In genomic region chr17:70834430-70834965, GRCm38 (mm10) we compare ENCODE assay signal across 8 mouse cellular contexts. TPM values are rescaled to one million over a fixed set of nuclear protein-coding genes. Genes with fewer than 3 reads are reported as not detected.
DNase-seq lines count a peak whose midpoint lies in the region; ATAC-seq and TF ChIP-seq lines count a peak whose summit lies in the region.

No protein-coding gene starts in this region.

- TF ChIP-seq CTCF in cerebellum, adult 2 months (IDR thresholded peaks at IDR 0.05; ENCODE audit: borderline replicate concordance, insufficient read depth, low read depth, low read length) = no peak
- TF ChIP-seq CTCF in cortical plate, adult 2 months (IDR thresholded peaks at IDR 0.05; ENCODE audit: extremely low read depth, insufficient read depth, low read length) = no peak
- no peak for TF ChIP-seq CTCF in kidney, postnatal 0 days (IDR thresholded peaks at IDR 0.05; ENCODE audit: low read depth)

- peak overlapping the region; percentile 39 for H3K4me3 ChIP-seq in cerebellum, adult 2 months (replicated peaks; ENCODE audit: insufficient read depth, low read depth, low read length)
- H3K4me3 ChIP-seq in cortical plate, adult 2 months (ENCODE audit: insufficient read depth, low read length) = peak overlapping the region; percentile 26
- peak overlapping the region; percentile 50 for H3K4me3 ChIP-seq in heart, embryonic 14.5 days (ENCODE audit: control insufficient read depth in 1 of 2, insufficient read depth in 1 of 2, low read depth in 1 of 2, low read length in 2 of 2)
- H3K4me3 ChIP-seq in kidney, postnatal 0 days (replicated peaks; ENCODE audit: low read depth, low read length) = peak overlapping the region; percentile 38

- no peak for DNase-seq in cerebellum, adult 2 months
- DNase-seq in cerebellum, adult 9-11 months = no peak
- no peak for DNase-seq in kidney, postnatal 0 days (ENCODE audit: low spot score)
- DNase-seq in adipocyte (ENCODE audit: low spot score) = no peak

- H3K4me1 ChIP-seq in cerebellum, adult 2 months (ENCODE audit: control insufficient read depth, insufficient read depth, low read length) = no peaks in the 10 kb centered on the region
- H3K4me1 ChIP-seq in cortical plate, adult 2 months (ENCODE audit: control insufficient read depth, insufficient read depth, low read length) = no peaks in the 10 kb centered on the region; the same call in 1 of the 2 replicates
- H3K4me1 ChIP-seq in heart, embryonic 14.5 days (ENCODE audit: control insufficient read depth in 2 of 2, insufficient read depth in 2 of 2, low read length in 2 of 2) = peaks cover 2 to 3% of the 10 kb centered on the region in 2 experiments; a peak in 2 of 4 replicates
- H3K4me1 ChIP-seq in kidney, postnatal 0 days (replicated peaks; ENCODE audit: insufficient read depth, low read length) = 0 out of 2 replicates have a peak, but pooled peaks cover 6% of the 10 kb centered on the region

- H3K27me3 ChIP-seq in cerebellum, adult 2 months (ENCODE audit: control insufficient read depth, insufficient read depth, low read length) = no peaks in the 10 kb centered on the region; the same call in 1 of the 2 replicates
- H3K27me3 ChIP-seq in heart, embryonic 14.5 days (ENCODE audit: control insufficient read depth, insufficient read depth, low read length) = peaks cover 10% of the 10 kb centered on the region; the same call in 1 of the 2 replicates
- H3K27me3 ChIP-seq in kidney, postnatal 0 days (ENCODE audit: insufficient read depth, low read length) = no peaks in the 10 kb centered on the region

- H3K27ac ChIP-seq in cerebellum, adult 2 months (ENCODE audit: insufficient read depth, low read length) = no peak overlapping the region
- no peak overlapping the region for H3K27ac ChIP-seq in cortical plate, adult 2 months (ENCODE audit: insufficient read depth, low read length)
- no peak overlapping the region for H3K27ac ChIP-seq in heart, embryonic 14.5 days (replicated peaks in 1 of 2; ENCODE audit: control insufficient read depth in 1 of 2, insufficient read depth in 1 of 2, low read depth in 2 of 2, low read length in 2 of 2)
- H3K27ac ChIP-seq in kidney, postnatal 0 days = 0 out of 2 replicates have a peak overlapping the region, but pooled peaks have one; percentile 14

- WGBS in cerebellum, adult 2 months = 3% methylated on average over 29 of the region's 29 CpGs
- under 1% methylated on average over 29 of the region's 29 CpGs for WGBS in heart, embryonic 14.5 days
- WGBS in kidney, postnatal 0 days = 3% methylated on average over 29 of the region's 29 CpGs

- no peak for TF ChIP-seq POLR2A in cerebellum, adult 2 months (IDR thresholded peaks at IDR 0.05; ENCODE audit: borderline replicate concordance, insufficient read depth, low read length)
- no peak for TF ChIP-seq POLR2A in cortical plate, adult 2 months (IDR thresholded peaks at IDR 0.05; ENCODE audit: extremely low read depth, insufficient read depth, low read length)

- peak overlapping the region; percentile 64 for H3K9ac ChIP-seq in heart, embryonic 14.5 days (ENCODE audit: low read length)
- peak overlapping the region; percentile 25; the same call in 1 of the 2 replicates for H3K9ac ChIP-seq in kidney, postnatal 0 days (ENCODE audit: low read depth, low read length)

- no peak for ATAC-seq in heart, embryonic 14.5 days (ENCODE audit: insufficient number of reproducible peaks, insufficient read depth, low FRiP score, low read depth)
- peak; percentile 51 for ATAC-seq in kidney, postnatal 0 days (replicated peaks; ENCODE audit: low FRiP score, low read depth)
- peak; percentile 10; the same call in 1 of the 2 replicates for ATAC-seq in megakaryocyte, adult 5-6 weeks (ENCODE audit: poor library complexity, severe bottlenecking)
- ATAC-seq in erythroid progenitor cell, adult 5-6 weeks (replicated peaks; ENCODE audit: low FRiP score, poor library complexity, severe bottlenecking) = no peak

- H3K36me3 ChIP-seq in heart, embryonic 14.5 days (ENCODE audit: control insufficient read depth, insufficient read depth, low read length) = 0 out of 2 replicates have a peak, but pooled peaks cover 4% of the 10 kb centered on the region
- H3K36me3 ChIP-seq in kidney, postnatal 0 days (ENCODE audit: insufficient read depth, low read length) = no peaks in the 10 kb centered on the region

- peak overlapping the region; percentile 95 for H3K4me2 ChIP-seq in heart, embryonic 14.5 days (ENCODE audit: low read length)
- peak overlapping the region; percentile 69 for H3K4me2 ChIP-seq in kidney, postnatal 0 days (ENCODE audit: low read length)

- no peaks in the 10 kb centered on the region for H3K9me3 ChIP-seq in heart, embryonic 14.5 days (ENCODE audit: control insufficient read depth, low read length)
- H3K9me3 ChIP-seq in kidney, postnatal 0 days (replicated peaks; ENCODE audit: low read length) = no peaks in the 10 kb centered on the region

RNA-seq across cellular contexts. Expression of gene Tgif1, which starts 18.8 kb away (rescaled TPM):
- 3.5 and 4.0 TPM in 2 replicates for polyA plus RNA-seq in cerebellum, adult 2 months (2012; rRNA removed)
- polyA plus RNA-seq in cortical plate, adult 2 months (2012; rRNA removed) = 2.2 and 3.3 TPM in 2 replicates
- polyA plus RNA-seq in heart, embryonic 14.5 days (2014; fragmentation: Nextera tagmentation; extraction: Ambion mirVana) = 17.3 and 17.7 TPM in 2 replicates
- polyA plus RNA-seq in kidney, postnatal 0 days (2015; fragmentation: Nextera tagmentation; extraction: Ambion mirVana) = 74.9 and 78.9 TPM in 2 replicates
- 30.7 and 40.4 TPM in 2 replicates for total RNA-seq in megakaryocyte, adult 5-6 weeks (2015)
- 15.8 and 21.6 TPM in 2 replicates for total RNA-seq in megakaryocyte, adult 5-6 weeks (2017)
- 17.6 and 34.6 TPM in 2 replicates for total RNA-seq in erythroid progenitor cell, adult 5-6 weeks (2015; ENCODE audit: low replicate concordance)
- 1.8 and 4.2 TPM in 2 replicates for total RNA-seq in erythroid progenitor cell, adult 5-6 weeks (2017; ENCODE audit: low replicate concordance)

Comparison
In these comparisons a context has a peak if more than half of its experiments do, and no peak if none do; other contexts are left out.
1. ATAC-seq: peak in kidney, postnatal 0 days (single experiment) and megakaryocyte, adult 5-6 weeks (single experiment); none in heart, embryonic 14.5 days (single experiment) and erythroid progenitor cell, adult 5-6 weeks (single experiment).
2. Peak in every context shown above with its lines, with median percentiles within 50 percentile points of each other: H3K4me3 ChIP-seq.